Mouse (Mus musculus): Measurements from ENCODE around the gene Rp9.

- TF ChIP-seq CTCF (IDR thresholded peaks at IDR 0.05; ENCODE audit: low read depth, low read length) = no peak
- TF ChIP-seq POLR2A (IDR thresholded peaks at IDR 0.05; ENCODE audit: borderline replicate concordance, low read depth, low read length) = no peak
Measured at GRCm38 (mm10) chr9:22478946-22479345, 9.4 kb upstream of the Rp9 start.
